In genomic region chr14:74983079-74983478, GRCm38 (mm10) we compare ENCODE assay signal across 1 mouse cellular context.
TF ChIP-seq lines count a peak whose summit lies in the region.

No protein-coding gene starts in this region.

TF ChIP-seq in MEL, 35 proteins besides CTCF, POLR2A, EP300 and RAD21 (continued from another document):
- TF ChIP-seq SIN3A (IDR thresholded peaks at IDR 0.05; ENCODE audit: low read length) = no peak; the same call in 1 of the 2 replicates
- no peak for TF ChIP-seq CHD1 (IDR thresholded peaks at IDR 0.05; ENCODE audit: low read depth, low read length)
- no peak for TF ChIP-seq CHD2 (IDR thresholded peaks at IDR 0.05; ENCODE audit: low read length)
- peak; percentile 79; the same call in 1 of the 2 replicates for TF ChIP-seq ETS1 (IDR thresholded peaks at IDR 0.05; ENCODE audit: low read depth, low read length)
- TF ChIP-seq ZNF384 (IDR thresholded peaks at IDR 0.05; ENCODE audit: low read depth, low read length) = no peak
- 0 out of 2 replicates have a peak, but pooled peaks have one; percentile 20 for TF ChIP-seq KAT2A (conservative IDR thresholded peaks at IDR 0.05; ENCODE audit: low read depth, low read length)
- TF ChIP-seq MAX (IDR thresholded peaks at IDR 0.05; ENCODE audit: low read length) = no peak
- no peak for TF ChIP-seq MEF2A (IDR thresholded peaks at IDR 0.05; ENCODE audit: extremely low read depth, insufficient replicate concordance, low read depth, low read length, poor library complexity, severe bottlenecking)
- TF ChIP-seq MYB (IDR thresholded peaks at IDR 0.05; ENCODE audit: low read depth, low read length) = no peak
- peak; percentile 27; the same call in 1 of the 2 replicates for TF ChIP-seq ELF1 (IDR thresholded peaks at IDR 0.05; ENCODE audit: low read depth, low read length)
- TF ChIP-seq GATA1 (IDR thresholded peaks at IDR 0.05; ENCODE audit: low read depth, low read length) = no peak
- no peak for TF ChIP-seq POLR2AphosphoS2 (IDR thresholded peaks at IDR 0.05; ENCODE audit: low read length)
- TF ChIP-seq USF1 (IDR thresholded peaks at IDR 0.05; ENCODE audit: low read depth, low read length) = peak; percentile 69; the same call in 1 of the 2 replicates
- TF ChIP-seq MAFK (IDR thresholded peaks at IDR 0.05; ENCODE audit: borderline replicate concordance, low read depth, low read length) = no peak
- TF ChIP-seq RCOR1 (IDR thresholded peaks at IDR 0.05; ENCODE audit: low read depth, low read length) = peak; percentile 28; the same call in 1 of the 2 replicates
- TF ChIP-seq MYC (IDR thresholded peaks at IDR 0.05; ENCODE audit: low read depth, low read length) = no peak
- no peak for TF ChIP-seq USF2 (IDR thresholded peaks at IDR 0.05; ENCODE audit: borderline replicate concordance in 1 of 2, insufficient read depth in 1 of 2, low read depth in 1 of 2, low read length in 2 of 2)
- no peak for TF ChIP-seq GABPA (IDR thresholded peaks at IDR 0.05; ENCODE audit: low read depth, low read length)
- TF ChIP-seq JUND (IDR thresholded peaks at IDR 0.05; ENCODE audit: low read depth, low read length) = no peak
- no peak for TF ChIP-seq ZC3H11A (IDR thresholded peaks at IDR 0.05; ENCODE audit: low read depth, low read length)
- no peak for TF ChIP-seq BHLHE40 (IDR thresholded peaks at IDR 0.05; ENCODE audit: borderline replicate concordance, low read depth, low read length)
- TF ChIP-seq NRF1 (IDR thresholded peaks at IDR 0.05; ENCODE audit: insufficient read depth, low read depth, low read length, poor library complexity, severe bottlenecking) = no peak
- no peak for TF ChIP-seq E2F4 (IDR thresholded peaks at IDR 0.05; ENCODE audit: borderline replicate concordance, low read depth, low read length)
- TF ChIP-seq TBP (IDR thresholded peaks at IDR 0.05; ENCODE audit: low read depth, low read length) = no peak
- TF ChIP-seq POLR2AphosphoS5 (IDR thresholded peaks at IDR 0.05; ENCODE audit: borderline replicate concordance, low read depth, low read length) = no peak
- TF ChIP-seq NELFE (IDR thresholded peaks at IDR 0.05; ENCODE audit: low read depth, low read length) = no peak
